Mouse (Mus musculus): ENCODE measurements around the gene Pou4f1.
"Not testable (repeated sequence)": the region's sequence is repeated elsewhere in the genome, so short reads cannot be mapped to it uniquely, and the experiment has no call there.

The Pou4f1 gene

DNA sequence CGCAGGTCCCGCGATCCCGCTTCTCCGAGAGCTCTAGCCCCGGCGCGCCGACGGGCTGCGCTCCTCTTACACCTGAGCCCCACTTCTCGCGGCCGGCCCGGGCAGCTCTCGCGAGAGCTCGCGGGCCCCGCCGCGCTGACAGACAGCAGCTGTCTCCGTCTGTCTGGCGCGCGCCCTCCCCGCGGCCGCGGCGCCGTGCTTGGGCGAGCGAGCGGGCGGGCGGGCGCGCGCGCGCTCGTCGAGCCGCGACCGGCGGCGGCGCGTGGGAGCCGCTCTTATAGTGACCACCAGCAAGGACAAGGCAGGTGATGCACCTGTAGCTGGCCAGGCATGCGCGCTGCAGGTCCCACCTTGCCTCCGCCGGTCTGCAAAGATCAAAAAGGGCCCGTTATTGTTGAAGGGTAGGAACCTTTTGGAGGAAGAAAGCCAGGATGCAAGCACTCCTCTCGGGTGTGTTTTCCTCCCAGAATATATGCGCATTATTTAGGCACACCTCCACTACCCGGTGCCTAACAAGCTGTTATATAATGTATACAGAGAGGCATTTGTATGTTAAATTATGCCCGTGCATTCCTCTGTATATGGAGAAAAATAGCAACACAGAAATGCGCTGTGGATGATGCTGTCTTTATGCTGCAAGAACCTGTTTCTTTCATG is at the start of gene Pou4f1:
Gene Pou4f1 (minus strand): TSS at position 34 of the 657 bp plus-strand sequence.
- DNase-seq (ENCODE audit: low read depth), result peak; percentile 75

DNA sequence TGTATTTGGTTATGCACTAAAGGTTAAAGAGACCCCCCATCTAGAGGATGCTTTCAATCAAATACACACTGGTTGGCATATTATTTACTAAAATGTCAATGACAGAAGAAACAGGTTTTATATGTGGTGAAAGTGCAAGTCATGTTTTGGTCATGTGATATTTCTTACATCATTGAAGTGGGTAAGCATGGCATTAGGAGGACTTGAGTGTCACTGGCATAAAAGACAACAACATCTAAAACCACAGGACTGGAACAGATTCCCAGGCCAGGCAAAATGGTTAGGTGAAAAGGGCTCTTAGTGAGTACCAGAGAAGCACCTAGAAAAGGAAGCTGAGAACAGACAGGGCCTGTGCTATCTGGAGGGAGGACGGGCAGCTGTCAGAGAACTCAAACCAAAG is 43.9 kb upstream of the Pou4f1 start:
- DNase-seq (ENCODE audit: low read depth), result no peak

DNA sequence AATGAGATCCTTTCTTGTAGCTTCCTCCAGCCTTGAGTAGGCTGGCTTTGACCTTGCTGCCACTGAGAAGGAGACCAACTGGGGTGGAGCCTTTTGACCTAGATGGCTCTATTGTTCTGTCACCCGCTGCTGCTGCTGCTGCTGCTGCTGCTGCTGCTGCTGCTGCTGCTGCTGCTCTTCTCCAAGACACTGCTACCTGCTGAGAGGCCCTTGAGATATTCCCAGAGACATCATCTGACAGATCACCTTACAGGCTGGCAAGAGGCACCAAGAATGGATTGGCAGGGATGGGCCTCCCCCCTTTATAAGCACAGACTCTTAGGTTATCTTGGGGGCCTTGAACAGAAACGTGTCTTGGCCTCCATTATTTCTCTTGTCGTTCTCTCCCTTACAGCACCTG is 35.0 kb upstream of the Pou4f1 start:
- not testable (repeated sequence) for DNase-seq (ENCODE audit: low read depth)

DNA sequence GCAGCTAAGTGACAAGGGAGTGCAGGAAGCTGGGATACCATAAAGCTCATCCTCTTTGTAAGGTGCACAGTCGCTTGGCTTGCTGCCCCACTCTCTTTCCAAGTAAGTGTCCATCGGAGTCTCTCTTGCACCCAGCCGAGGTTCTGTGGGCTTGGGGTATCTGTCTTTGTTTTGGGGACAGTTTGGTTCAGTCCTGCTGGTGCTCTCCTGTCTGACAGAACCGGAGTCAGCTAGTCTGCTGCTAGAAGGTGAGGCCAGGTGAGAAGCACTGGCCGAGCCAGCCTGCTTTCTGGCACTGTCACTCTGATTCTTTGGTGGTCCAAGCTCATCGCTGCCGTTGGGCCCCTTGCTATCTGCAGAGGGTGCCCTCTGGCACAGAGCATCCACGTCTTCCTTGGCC is 12.0 kb upstream of the Pou4f1 start:
- DNase-seq (ENCODE audit: low read depth), result no peak

DNA sequence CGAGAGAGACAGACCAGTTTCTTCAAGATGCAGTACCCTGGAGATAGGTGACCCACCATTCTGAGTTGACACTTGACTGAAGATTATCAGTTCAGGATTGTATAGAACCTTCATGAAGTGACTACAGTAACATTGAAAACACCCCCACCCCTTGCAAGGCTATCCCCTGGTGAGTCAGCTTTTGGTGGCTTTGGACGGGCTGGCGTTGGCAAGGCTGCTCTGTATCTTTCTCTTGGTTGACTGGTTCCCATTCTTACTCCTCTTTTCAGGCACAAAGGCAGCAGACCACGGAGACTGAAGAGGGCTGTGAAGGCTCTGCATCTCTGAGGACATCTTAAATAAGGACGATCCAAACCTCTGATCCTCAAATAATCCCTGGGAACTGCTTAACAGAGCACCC is 10.8 kb upstream of the Pou4f1 start:
- DNase-seq (ENCODE audit: low read depth), result no peak

DNA sequence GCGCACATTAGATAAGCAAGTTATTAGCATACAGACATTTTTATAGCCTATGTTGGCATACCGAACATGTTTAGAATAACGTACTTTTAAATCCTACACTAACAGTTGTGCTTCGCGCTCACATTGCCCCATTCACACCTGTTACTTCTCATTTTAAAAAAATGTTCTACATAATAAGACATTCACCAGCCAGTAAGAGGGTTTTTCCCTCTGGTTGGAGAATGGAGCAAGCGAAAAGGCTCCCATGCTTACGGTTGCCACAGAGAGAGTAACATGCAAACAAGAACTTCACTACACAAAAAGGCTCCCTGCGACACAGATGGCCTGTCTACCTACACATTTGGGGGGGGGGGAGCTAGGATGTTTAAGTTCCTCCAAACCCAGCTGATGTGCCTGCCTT is 9.8 kb upstream of the Pou4f1 start:
- DNase-seq (ENCODE audit: low read depth), result no peak

DNA sequence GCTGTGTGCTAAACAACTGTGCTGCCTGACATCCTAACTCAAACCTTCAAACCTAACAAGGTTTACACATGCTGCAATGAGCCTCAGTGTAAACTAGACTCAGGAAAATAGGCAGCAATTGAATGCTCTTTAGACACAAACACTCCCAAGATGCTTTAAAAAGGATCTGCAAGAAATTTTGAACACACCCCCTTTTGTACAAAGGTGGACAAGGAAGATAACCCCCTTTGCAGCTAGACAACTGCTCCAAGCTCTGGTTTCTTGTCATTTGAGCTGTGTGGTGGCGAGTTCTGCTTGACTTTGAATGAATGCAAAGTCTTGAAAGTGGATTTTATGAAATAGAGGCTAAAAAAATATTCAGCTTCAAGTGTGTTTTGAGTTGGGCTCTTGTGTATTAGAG is 7.6 kb upstream of the Pou4f1 start:
- no peak for DNase-seq (ENCODE audit: low read depth)

DNA sequence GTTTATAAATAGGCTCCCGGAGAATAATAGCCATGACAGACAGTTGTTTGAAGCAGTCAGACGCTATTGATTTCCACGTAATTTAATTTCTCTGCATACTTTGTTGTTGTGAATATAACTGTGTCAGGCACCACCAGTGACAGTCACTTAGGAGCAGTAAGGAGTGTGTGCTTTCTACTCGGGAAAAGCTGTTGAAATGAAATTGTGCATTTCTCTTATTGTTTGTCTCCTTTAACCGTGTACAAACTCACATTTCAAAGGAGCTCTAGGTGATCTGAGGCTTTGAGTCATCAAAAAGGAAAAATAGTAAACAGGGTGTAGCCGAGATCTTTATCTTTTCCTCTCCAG is 798 bp upstream of the Pou4f1 start:
- peak; percentile 10 for DNase-seq (ENCODE audit: low read depth)

- peak; percentile 37 for DNase-seq (ENCODE audit: low read depth)
Measured at GRCm38 (mm10) chr14:104467133-104467965, 450 bp downstream of the Pou4f1 start.

DNA sequence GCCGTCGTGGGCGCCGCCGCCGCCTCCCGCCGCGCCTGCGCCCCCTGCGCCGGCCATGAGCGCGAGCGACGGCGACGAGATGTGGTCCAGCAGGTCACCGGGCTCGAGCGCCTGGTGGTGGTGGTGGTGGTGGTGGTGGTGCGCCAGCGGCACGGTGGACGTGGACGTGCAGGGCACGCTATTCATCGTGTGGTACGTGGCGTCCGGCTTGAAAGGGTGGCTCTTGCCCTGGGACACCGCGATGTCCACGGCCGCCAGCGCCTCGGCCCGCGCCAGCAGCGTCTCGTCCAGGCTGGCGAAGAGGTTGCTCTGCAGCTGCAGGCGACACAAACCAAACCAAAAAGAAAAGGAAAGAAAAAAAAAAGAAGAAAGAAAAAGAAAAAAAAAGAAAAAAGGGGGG is 1.2 kb downstream of the Pou4f1 start:
- peak; percentile 8 for DNase-seq (ENCODE audit: low read depth)

- peak; percentile 31 for DNase-seq (ENCODE audit: low read depth)
Measured at GRCm38 (mm10) chr14:104465483-104466235, 2.1 kb downstream of the Pou4f1 start.

DNA sequence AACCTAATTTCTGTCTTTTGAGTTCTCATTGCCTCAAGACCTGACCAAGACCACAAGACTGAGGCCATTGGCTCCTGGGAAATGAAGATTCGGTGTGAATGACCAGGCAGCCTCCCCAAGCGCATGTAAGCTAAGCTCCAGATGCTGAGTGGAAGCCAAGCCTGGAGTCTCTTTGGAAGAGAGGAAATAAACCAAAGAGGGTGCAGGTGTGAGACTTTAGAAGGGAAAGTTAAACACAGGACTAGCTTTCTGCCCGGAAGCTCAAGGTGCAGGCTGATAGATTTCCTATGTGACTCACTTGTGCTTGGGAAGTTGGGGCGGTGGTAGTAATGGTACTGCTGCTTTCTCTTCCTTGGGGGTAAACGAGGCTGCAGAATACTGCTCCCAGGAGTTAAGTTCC is 3.0 kb downstream of the Pou4f1 start:
- peak; percentile 17 for DNase-seq (ENCODE audit: low read depth)

DNA sequence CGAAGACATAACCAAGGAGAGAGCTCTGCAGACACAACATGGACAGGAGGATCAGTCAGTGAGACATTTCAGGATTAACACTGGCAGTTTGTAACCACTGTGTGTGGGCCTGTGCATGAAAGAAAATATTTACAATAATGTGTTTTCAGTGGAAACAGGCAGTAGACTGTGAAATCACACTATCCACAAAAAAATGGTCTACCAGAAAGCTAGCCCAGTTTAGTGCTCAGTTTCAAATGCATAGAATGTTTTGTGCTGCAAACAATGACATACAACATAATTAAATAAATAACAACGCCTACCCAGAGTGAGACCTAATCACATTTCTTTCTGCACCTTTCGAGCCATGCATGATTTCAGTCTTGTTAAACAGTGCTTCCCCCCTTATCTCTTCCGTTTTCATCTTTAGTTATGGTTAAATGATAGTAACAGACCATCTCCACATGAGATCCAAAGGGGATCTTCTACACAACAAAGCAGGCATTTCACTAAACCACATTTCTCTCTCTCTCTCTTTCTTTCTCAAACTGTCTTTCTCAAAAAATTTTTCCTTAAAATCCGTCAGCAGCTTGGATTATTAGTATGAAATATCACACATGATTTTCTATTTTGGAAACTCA is 4.1 kb downstream of the Pou4f1 start:
- peak; percentile 10 for DNase-seq (ENCODE audit: low read depth)

DNA sequence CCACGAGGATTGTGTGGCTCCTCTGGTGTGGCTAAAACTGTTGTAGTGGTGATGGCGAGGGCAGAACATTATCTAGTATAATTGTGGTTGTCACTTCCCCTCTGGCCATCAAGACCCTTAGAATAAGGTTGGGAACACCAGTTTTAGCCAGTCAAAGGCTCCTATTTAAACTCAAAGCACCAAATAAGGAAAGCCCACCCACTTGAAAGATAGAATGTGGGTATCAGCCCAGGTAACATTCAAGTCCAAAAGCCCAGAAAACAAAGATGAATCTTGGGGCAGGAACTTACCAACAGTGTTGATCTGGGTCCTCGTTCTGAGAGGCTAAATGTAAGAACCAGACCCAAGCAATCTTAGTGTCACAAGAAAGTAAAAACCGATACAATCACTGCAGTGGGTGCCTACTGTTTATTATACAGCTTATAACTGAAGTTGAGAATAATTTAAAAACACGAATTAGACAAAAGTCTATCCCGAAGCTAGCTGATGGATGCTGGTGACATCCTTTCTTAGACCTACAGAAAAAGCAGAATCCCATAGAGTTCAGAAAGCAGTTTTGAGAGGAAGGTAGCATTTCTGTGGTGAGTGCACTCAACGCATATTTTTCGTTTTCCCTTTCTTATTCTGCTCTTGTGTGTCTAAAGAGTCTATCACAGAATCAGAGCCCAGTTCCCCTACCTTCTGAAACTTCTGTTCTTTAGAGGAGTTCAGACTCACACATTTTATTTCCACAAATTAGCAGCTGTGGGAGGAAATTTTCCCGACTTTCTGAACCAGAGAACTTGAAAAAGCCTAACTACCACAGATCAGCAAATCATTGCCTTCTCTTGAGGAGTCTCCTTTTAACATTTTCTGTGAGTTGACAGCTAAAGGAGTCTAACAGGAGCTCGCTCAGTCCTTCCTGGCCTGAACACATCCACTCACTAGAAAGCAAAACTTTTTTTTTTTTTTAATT is 6.2 kb downstream of the Pou4f1 start:
- peak; percentile 13 for DNase-seq (ENCODE audit: low read depth)

DNA sequence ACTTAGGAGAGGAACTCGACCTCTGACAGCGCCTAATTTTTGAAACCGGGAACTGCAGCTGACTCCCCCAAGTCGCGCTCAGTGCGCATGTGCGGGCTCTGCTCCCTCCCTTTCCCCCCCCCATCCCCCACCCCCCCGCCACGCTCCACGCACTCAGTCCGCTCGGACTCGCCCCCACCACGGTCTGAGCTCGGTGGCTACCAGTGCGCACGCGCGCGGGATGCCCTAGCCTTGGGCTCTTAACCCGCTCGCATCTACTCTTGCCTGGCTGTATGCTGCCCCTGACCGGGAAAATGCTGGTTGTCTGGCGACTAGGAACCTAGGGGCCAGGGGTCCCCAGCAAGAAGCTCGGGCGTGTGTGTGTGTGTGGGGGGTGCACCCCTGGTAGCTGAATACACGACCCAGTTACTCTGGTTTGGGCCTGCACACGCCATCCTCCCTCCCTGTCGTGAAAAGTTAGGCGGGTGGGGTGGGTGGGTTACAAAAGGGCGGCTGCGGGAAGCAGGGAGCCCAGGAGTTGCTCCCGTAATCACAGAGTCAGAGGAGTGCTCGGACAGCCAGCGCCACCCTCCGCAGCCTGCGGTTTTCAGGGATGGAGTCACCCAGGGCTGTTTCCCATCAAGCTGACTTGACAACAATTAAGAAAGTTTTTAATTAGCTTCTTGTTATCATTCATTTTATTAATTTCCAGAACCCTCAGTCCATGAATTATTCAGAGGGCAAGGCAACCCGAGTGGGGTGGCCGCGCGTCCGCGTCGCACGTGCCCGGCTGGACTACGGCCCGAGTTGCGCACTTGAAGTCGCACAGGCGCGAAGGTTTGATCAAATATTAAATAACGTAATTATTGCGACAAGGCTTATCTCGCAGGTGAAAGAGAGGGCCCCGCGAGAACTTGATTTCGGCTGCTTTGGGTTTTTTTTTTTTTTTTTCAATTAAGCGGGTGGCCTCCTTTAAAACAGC is 7.2 kb downstream of the Pou4f1 start:
- peak; percentile 3 for DNase-seq (ENCODE audit: low read depth)

DNA sequence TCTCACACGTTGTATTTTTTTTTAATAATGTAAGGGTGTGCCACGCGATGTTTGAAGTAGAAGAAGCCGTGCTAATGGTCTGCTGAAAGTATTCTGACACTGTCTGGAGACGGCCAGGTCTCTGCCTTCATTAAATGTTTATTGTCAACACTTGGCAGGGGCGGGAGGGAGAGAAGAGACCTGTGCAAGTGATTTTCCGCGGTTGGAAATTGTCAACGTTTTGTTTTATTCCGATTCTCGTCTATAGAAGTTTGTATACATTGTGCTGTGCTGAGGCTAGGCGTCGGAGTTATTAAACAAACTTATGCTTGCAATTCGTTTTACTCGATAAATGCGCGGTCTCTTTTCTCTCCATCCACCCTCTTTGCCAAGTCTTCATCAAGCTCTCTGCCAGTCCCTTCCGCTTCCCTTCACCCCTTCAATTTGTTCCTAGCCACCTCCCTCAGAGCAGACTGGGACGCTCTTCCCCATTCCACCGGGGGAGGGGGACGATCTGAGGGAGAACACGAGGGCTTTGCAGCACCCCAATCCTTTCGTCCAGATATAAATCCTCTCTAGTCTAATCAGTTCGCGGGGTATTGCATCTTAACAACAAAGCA is 8.2 kb downstream of the Pou4f1 start:
- DNase-seq (ENCODE audit: low read depth), result peak; percentile 14

GRCm38 (mm10) chr14:104458728-104459512 is 8.9 kb downstream of the Pou4f1 start:
- DNase-seq (ENCODE audit: low read depth), result peak; percentile 8

- peak; percentile 5 for DNase-seq (ENCODE audit: low read depth)
Measured at GRCm38 (mm10) chr14:104457966-104458710, 9.7 kb downstream of the Pou4f1 start.

Data from induced T-regulatory cell, adult 2 months (primary cell).